Mouse (Mus musculus) small intestine, adult 2 months (tissue): ENCODE measurements around the gene Astl. TPM values are rescaled to one million over a fixed set of nuclear protein-coding genes. Genes with fewer than 3 reads are reported as not detected.

Experiments used
- H3K27ac ChIP-seq: fragments of 200-500 bp; 2 replicates; pipeline ENCODE4 v1.5.1; 2012; ENCODE audit warnings: low read depth, low read length, control low read depth, inconsistent platforms; ENCODE audit not compliant: insufficient read depth
- H3K27me3 ChIP-seq: fragments of 200-500 bp; 2 replicates; pipeline ENCODE4 v1.6.1; 2012; ENCODE audit warnings: mild to moderate bottlenecking, moderate library complexity, low read length, inconsistent platforms; ENCODE audit not compliant: control insufficient read depth, insufficient read depth
- H3K36me3 ChIP-seq: fragments of 200-500 bp; 2 replicates; pipeline ENCODE4 v1.6.1; 2012; ENCODE audit warnings: mild to moderate bottlenecking, low read length, control low read depth, inconsistent platforms; ENCODE audit not compliant: control insufficient read depth, insufficient read depth
- H3K4me1 ChIP-seq: fragments of 200-500 bp; 2 replicates; pipeline ENCODE4 v1.6.1; 2012; ENCODE audit warnings: low read length, inconsistent platforms, mixed read lengths; ENCODE audit not compliant: control insufficient read depth, insufficient read depth, insufficient read length
- H3K4me3 ChIP-seq: fragments of 200-500 bp; 2 replicates; pipeline ENCODE4 v1.5.1; 2012; ENCODE audit warnings: low read depth, mild to moderate bottlenecking, control low read depth, inconsistent platforms, low read length, moderate library complexity
- CTCF ChIP-seq: fragments of 200-500 bp; IDR thresholded peaks from 2 replicates; pipeline ENCODE4 v1.5.1; 2012; ENCODE audit warnings: low read depth, mild to moderate bottlenecking, control low read depth, inconsistent platforms, low read length, moderate library complexity, mixed read lengths; ENCODE audit not compliant: insufficient replicate concordance, insufficient read length; ENCODE audit errors: extremely low read depth
- POLR2A ChIP-seq: fragments of 200-500 bp; IDR thresholded peaks from 2 replicates; pipeline ENCODE4 v1.6.1; 2012; ENCODE audit warnings: low read depth, mild to moderate bottlenecking, control low read depth, inconsistent platforms, low read length, moderate library complexity
- whole genome bisulfite sequencing: fragments of 180-500 bp; shearing (Covaris S2); methylation state at CpG from one replicate; pipeline ENCODE4 v1.1.7; 2018; 5-methylcytosine and 5-hydroxymethylcytosine counted together
- polyA plus RNA-seq: library from polyadenylated mRNA; depleted of rRNA; stranded (reverse); fragments of >200 nt; gene quantifications from 2 replicates; pipeline ENCODE4 v1.2.3, GENCODE M21; 2012

Gene Astl
- polyA plus RNA-seq, 1 experiment, result not detected

DNA sequence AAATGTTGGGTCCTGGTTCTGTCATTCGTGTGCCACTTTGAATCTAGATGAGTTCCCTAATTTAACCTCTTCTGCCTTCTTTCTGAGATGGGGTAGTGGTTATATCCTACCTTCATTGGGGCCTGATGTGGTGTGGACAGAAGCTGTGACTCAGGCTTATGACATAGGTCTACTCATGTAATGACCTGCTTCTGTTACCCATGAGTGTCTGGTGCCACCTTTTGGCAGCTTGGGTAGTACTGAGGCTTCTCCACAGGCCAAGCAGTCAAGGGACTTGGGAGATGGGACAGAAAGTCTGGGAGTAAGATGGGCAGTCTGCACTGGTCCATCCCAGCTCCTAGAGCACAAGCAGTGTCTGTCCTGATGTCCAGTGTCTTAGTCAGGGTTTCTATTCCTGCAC, 7.9 kb downstream of the Astl start:
- H3K27me3 ChIP-seq, result no peaks in the 10 kb centered on the region
- TF ChIP-seq POLR2A (no peak), CTCF (no peak)
- H3K4me1 ChIP-seq, result no peaks in the 10 kb centered on the region
- H3K36me3 ChIP-seq, result no peaks in the 10 kb centered on the region
- WGBS, result 43% methylated on average over 1 of the region's 1 CpGs
- H3K27ac ChIP-seq, result no peak overlapping the region
- no peak overlapping the region for H3K4me3 ChIP-seq

DNA sequence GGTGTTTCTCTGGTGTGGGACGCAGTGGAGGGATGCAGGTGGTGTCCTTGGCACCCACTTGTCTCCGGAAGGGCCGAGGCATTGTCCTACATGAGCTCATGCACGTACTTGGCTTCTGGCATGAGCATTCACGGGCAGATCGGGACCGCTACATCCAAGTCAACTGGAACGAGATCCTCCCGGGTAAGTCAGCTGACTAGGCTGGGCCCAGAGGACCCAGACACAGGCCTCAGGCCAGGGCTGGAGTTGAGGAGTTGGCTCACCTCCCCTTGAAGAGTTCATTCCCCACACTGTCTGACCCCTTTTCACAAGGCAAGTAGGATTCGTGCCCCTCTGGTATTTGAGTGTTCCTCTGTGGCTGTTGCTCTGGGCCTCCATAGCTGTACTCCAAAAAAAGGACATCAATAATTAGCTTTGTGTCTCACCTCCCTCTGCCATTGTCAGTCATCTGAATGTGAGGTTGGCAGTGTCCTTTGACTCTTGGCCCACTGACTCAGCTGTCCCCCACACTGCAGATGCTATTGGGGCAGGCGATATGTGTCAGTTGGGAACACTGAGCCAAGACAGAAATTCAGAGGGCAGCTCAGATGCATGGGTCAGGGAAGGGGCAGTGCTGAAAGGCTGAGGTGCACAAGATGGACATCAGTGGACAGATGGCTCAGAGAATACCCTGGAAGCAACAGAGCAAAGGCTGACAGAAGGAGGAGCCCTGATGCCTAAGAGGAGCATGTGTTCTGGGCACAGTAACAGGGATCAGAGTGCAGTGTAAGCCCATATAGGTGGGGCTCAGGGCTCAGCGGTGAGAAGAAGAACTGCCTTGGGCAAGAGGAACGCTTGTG, 8.9 kb downstream of the Astl start:
- Histone ChIP-seq H3K4me1 (no peaks in the 10 kb centered on the region), H3K36me3 (no peaks in the 10 kb centered on the region), H3K4me3 (no peak overlapping the region), H3K27ac (no peak overlapping the region), H3K27me3 (no peaks in the 10 kb centered on the region)
- TF ChIP-seq CTCF, result no peak
- no peak for TF ChIP-seq POLR2A
- WGBS, result 72% methylated on average over 13 of the region's 13 CpGs

DNA sequence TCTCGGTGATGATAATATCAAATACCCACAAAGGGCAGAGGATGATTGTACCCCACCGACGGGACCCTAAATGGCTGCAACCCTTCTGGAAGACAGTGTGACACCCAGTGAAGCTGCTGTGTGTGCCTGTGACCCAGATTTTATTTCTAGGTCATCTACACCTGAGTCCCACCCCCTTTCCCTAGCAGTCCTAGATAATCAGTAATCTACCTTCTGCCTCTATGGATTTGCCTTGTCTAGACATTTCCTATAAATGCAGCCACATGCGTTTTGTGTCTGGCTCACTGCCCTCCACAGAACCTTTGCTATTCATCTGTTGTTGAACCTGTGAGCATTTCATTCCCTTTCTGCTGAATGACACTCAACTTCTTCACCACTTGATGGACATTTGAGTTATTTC, 15.4 kb downstream of the Astl start:
- no peak overlapping the region for H3K4me3 ChIP-seq
- H3K27ac ChIP-seq, result no peak overlapping the region
- no peaks in the 10 kb centered on the region for H3K36me3 ChIP-seq
- WGBS, result 69% methylated on average over 4 of the region's 4 CpGs
- H3K4me1 ChIP-seq, result no peaks in the 10 kb centered on the region
- TF ChIP-seq POLR2A, result no peak
- TF ChIP-seq CTCF, result no peak
- H3K27me3 ChIP-seq, result no peaks in the 10 kb centered on the region

DNA sequence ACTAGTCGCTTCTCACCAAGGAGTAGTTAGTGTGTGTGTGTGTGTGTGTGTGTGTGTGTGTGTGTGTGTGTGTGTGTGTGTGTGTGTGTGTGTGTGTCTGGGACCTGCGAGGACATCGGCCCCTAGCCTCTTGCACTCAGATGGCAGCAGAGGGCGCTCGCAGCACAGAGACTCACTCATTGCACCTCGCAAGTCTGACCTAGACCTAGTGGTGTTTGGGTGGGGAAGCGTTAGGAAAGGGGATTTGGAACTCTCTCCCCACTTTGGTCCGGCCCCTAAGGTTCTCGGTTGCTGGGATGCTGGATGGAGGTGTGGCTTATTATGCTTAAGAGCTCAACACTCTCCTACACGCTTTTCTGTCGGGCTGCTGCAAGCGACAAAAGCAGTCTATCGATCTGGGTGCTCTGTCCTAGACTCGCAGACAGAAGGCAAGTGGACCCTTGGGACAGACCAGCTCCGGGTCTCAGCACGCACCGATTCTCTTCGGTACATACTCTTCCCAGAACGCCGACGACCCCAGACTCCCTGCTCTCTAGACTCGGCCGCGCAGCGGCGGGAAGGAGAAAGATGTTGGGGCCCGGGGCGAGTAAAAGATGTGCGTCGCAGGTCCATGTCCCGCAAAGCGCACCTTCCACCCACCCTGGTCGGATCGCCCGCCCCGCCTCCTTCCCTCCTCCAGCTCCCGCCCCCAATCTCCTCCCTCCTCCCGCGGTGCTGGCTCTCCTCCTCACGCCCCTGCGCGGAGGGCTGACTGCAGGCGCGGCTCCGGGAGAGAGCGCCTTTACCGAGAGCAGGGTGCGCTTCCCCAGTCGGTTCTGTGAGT, 24.2 kb downstream of the Astl start, which contains the start of gene Adra2b:
TSS of gene Adra2b (plus strand) at position 750 of the 823 bp plus-strand sequence.
- H3K27ac ChIP-seq, result no peak within 1 kb of the TSS
- 1% methylated on average over 48 of the region's 49 CpGs for WGBS
- H3K4me1 ChIP-seq, result peaks cover 9% of the 10 kb centered on the region
- peak within 1 kb of the TSS; percentile 56 for H3K4me3 ChIP-seq
- TF ChIP-seq POLR2A (no peak), CTCF (peak; percentile 64; the same call in 1 of the 2 replicates)
- H3K36me3 ChIP-seq, result no peaks in the 10 kb centered on the region
- H3K27me3 ChIP-seq, result peaks cover 23% of the 10 kb centered on the region

DNA sequence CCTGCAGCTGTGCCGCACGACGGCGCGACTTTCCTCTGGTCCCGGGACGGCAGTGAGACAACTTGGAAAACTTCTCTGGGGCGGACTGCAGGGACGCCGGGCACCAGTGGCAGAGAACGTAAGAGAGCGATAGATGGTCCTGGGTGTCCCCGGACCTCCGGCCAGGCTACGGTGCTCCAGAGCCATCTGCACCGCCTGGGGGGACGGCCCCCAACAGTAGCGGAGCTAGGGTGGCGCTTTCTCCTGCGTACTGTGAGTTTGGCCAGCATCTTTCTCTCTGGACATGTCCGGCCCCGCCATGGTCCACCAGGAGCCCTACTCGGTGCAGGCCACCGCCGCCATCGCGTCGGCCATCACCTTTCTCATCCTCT, 24.8 kb downstream of the Astl start:
- Histone ChIP-seq H3K27ac (no peak overlapping the region), H3K36me3 (no peaks in the 10 kb centered on the region), H3K4me3 (peak overlapping the region; percentile 56), H3K4me1 (peaks cover 9% of the 10 kb centered on the region), H3K27me3 (peaks cover 23% of the 10 kb centered on the region)
- 2% methylated on average over 28 of the region's 28 CpGs for WGBS
- TF ChIP-seq POLR2A, result no peak
- TF ChIP-seq CTCF, result no peak

DNA sequence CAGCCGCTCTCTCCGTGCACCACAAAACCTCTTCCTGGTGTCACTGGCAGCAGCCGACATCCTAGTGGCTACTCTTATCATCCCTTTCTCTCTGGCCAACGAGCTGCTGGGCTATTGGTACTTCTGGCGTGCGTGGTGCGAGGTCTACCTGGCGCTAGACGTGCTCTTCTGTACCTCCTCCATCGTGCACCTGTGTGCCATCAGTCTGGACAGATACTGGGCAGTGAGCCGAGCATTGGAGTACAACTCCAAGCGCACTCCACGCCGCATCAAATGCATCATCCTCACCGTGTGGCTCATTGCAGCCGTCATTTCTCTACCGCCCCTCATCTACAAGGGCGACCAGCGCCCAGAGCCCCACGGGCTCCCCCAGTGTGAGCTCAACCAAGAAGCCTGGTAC, 25.3 kb downstream of the Astl start:
- WGBS, result 5% methylated on average over 20 of the region's 20 CpGs
- no peaks in the 10 kb centered on the region for H3K36me3 ChIP-seq
- H3K27ac ChIP-seq, result no peak overlapping the region
- peaks cover 23% of the 10 kb centered on the region for H3K27me3 ChIP-seq
- H3K4me3 ChIP-seq, result peak overlapping the region; percentile 56
- TF ChIP-seq CTCF (no peak), POLR2A (no peak)
- H3K4me1 ChIP-seq, result peaks cover 9% of the 10 kb centered on the region

DNA sequence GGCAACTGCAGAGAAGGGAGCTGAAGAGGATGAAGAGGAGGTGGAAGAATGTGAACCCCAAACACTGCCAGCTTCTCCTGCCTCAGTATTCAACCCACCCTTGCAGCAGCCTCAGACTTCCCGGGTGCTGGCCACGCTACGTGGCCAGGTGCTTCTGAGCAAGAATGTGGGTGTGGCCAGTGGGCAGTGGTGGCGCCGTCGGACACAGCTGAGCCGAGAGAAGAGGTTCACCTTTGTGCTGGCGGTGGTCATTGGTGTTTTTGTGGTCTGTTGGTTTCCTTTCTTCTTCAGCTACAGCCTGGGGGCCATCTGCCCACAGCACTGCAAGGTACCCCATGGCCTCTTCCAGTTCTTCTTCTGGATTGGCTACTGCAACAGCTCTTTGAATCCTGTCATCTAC, 26.0 kb downstream of the Astl start:
- H3K27me3 ChIP-seq, result peaks cover 23% of the 10 kb centered on the region
- WGBS, result 10% methylated on average over 8 of the region's 8 CpGs
- H3K27ac ChIP-seq, result no peak overlapping the region
- no peak overlapping the region for H3K4me3 ChIP-seq
- TF ChIP-seq CTCF (no peak), POLR2A (no peak)
- no peaks in the 10 kb centered on the region for H3K36me3 ChIP-seq
- H3K4me1 ChIP-seq, result peaks cover 9% of the 10 kb centered on the region
